Mouse (Mus musculus): ENCODE results near the gene Gpx2.
"Not testable (repeated sequence)": the region's sequence is repeated elsewhere in the genome, so short reads cannot be mapped to it uniquely, and the experiment has no call there.

Gene Gpx2

GRCm38 (mm10) chr12:76803700-76804252, 8.4 kb upstream of the Gpx2 start:
- in situ Hi-C loops (cut with MboI): no loop called here

- in situ Hi-C loops (cut with MboI): no loop called here
Measured at GRCm38 (mm10) chr12:76803028-76803427, 7.7 kb upstream of the Gpx2 start.

- in situ Hi-C loops (cut with MboI): no loop called here
Measured at GRCm38 (mm10) chr12:76798008-76798720, 2.8 kb upstream of the Gpx2 start.

- in situ Hi-C loops (cut with MboI): no loop called here
Measured at GRCm38 (mm10) chr12:76796938-76797539, 1.7 kb upstream of the Gpx2 start.

GRCm38 (mm10) chr12:76792540-76792939, 2.8 kb downstream of the Gpx2 start:
- in situ Hi-C loops (cut with MboI): not testable (repeated sequence)

- in situ Hi-C loops (cut with MboI): no loop called here
Measured at GRCm38 (mm10) chr12:76790446-76791084, 4.8 kb downstream of the Gpx2 start.

GRCm38 (mm10) chr12:76784056-76784619, 11.2 kb downstream of the Gpx2 start:
- in situ Hi-C loops (cut with MboI): no loop called here

GRCm38 (mm10) chr12:76780639-76781468, 14.5 kb downstream of the Gpx2 start:
- in situ Hi-C loops (cut with MboI): no loop called here

GRCm38 (mm10) chr12:76779951-76780350, 15.4 kb downstream of the Gpx2 start:
- in situ Hi-C loops (cut with MboI): no loop called here

GRCm38 (mm10) chr12:76778305-76779083, 16.9 kb downstream of the Gpx2 start:
- in situ Hi-C loops (cut with MboI): no loop called here

GRCm38 (mm10) chr12:76777845-76778244, 17.5 kb downstream of the Gpx2 start:
- in situ Hi-C loops (cut with MboI): no loop called here

GRCm38 (mm10) chr12:76776898-76777297, 18.5 kb downstream of the Gpx2 start:
- in situ Hi-C loops (cut with MboI): no loop called here

- in situ Hi-C loops (cut with MboI): no loop called here
Measured at GRCm38 (mm10) chr12:76775132-76775531, 20.2 kb downstream of the Gpx2 start.

GRCm38 (mm10) chr12:76774652-76775051, 20.7 kb downstream of the Gpx2 start:
- in situ Hi-C loops (cut with MboI): no loop called here

- in situ Hi-C loops (cut with MboI): no loop called here
Measured at GRCm38 (mm10) chr12:76771540-76771939, 23.8 kb downstream of the Gpx2 start.

- in situ Hi-C loops (cut with MboI): no loop called here
Measured at GRCm38 (mm10) chr12:76770841-76771500, 24.4 kb downstream of the Gpx2 start.

GRCm38 (mm10) chr12:76765901-76766630, 29.3 kb downstream of the Gpx2 start:
- in situ Hi-C loops (cut with MboI): no loop called here

- in situ Hi-C loops (cut with MboI): no loop called here
Measured at GRCm38 (mm10) chr12:76765354-76765851, 30.0 kb downstream of the Gpx2 start, which contains the start of the genes Churc1 and Fntb. Churc1 (plus strand) TSS chr12:76765538. Fntb (plus strand) TSS chr12:76765589.

- in situ Hi-C loops (cut with MboI): no loop called here
Measured at GRCm38 (mm10) chr12:76752652-76753318, 42.6 kb downstream of the Gpx2 start.
